21 mouse cellular contexts compared by ENCODE assay signal in genomic region chr6:52567327-52568299, GRCm38 (mm10).
DNase-seq lines count a peak whose midpoint lies in the region; ATAC-seq and TF ChIP-seq lines count a peak whose summit lies in the region.
"Had no signal": no experiment of that assay in that cellular context is flagged by ENCODE, and none has a peak within 500 bp of the region (broad histone marks: within the 10 kb centered on the region; RNA-seq: fewer than 3 reads in every experiment).

No protein-coding gene starts in this region.

- peak overlapping the region; percentile 27 for H3K27ac ChIP-seq in forebrain, embryonic 13.5 days
- H3K27ac ChIP-seq in forebrain, embryonic 10.5 days, result no peak overlapping the region
- H3K27ac ChIP-seq in neural tube, embryonic 11.5 days (ENCODE audit: low read depth, low read length), result no peak overlapping the region
- peak overlapping the region; percentile 35; the same call in 1 of the 2 replicates for H3K27ac ChIP-seq in hindbrain, embryonic 12.5 days
- no peak overlapping the region for H3K27ac ChIP-seq in stomach, postnatal 0 days (replicated peaks)
- H3K27ac ChIP-seq: heart, embryonic 15.5 days; hindbrain, embryonic 15.5 days; kidney, postnatal 0 days; layer of hippocampus, adult 2 months; limb, embryonic 10.5 days had no signal

- H3K4me3 ChIP-seq in forebrain, embryonic 13.5 days, result no peak overlapping the region
- H3K4me3 ChIP-seq in forebrain, embryonic 10.5 days, result no peak overlapping the region
- no peak overlapping the region for H3K4me3 ChIP-seq in neural tube, embryonic 11.5 days (ENCODE audit: low read depth, low read length)
- H3K4me3 ChIP-seq in hindbrain, embryonic 12.5 days, result no peak overlapping the region
- no peak overlapping the region for H3K4me3 ChIP-seq in stomach, postnatal 0 days (ENCODE audit: low read depth, low read length)
- H3K4me3 ChIP-seq: heart, embryonic 15.5 days; hindbrain, embryonic 15.5 days; layer of hippocampus, adult 2 months; limb, embryonic 10.5 days; megakaryocyte, embryonic 14.5 days had no signal

- H3K9ac ChIP-seq in forebrain, embryonic 13.5 days, result no peak overlapping the region
- H3K9ac ChIP-seq in neural tube, embryonic 11.5 days (ENCODE audit: low read length), result no peak overlapping the region
- H3K9ac ChIP-seq in hindbrain, embryonic 12.5 days, result no peak overlapping the region
- H3K9ac ChIP-seq in stomach, postnatal 0 days (ENCODE audit: low read length), result no peak overlapping the region
- H3K9ac ChIP-seq: heart, embryonic 15.5 days; hindbrain, embryonic 15.5 days had no signal

- H3K4me2 ChIP-seq in forebrain, embryonic 13.5 days, result peak overlapping the region; percentile 8
- no peak overlapping the region; the same call in 1 of the 2 replicates for H3K4me2 ChIP-seq in neural tube, embryonic 11.5 days (ENCODE audit: low read depth)
- no peak overlapping the region for H3K4me2 ChIP-seq in hindbrain, embryonic 12.5 days (replicated peaks)
- H3K4me2 ChIP-seq in stomach, postnatal 0 days (replicated peaks; ENCODE audit: low read depth), result no peak overlapping the region
- H3K4me2 ChIP-seq: heart, embryonic 15.5 days; hindbrain, embryonic 15.5 days; liver, embryonic 11.5 days had no signal

- TF ChIP-seq CTCF in stomach, postnatal 0 days (IDR thresholded peaks at IDR 0.05; ENCODE audit: low read depth), result no peak

- ATAC-seq in forebrain, embryonic 13.5 days, result peak; percentile 73; the same call in 1 of the 2 replicates
- no peak for ATAC-seq in neural tube, embryonic 11.5 days (ENCODE audit: insufficient read depth, low FRiP score, low TSS enrichment)
- ATAC-seq in hindbrain, embryonic 12.5 days (ENCODE audit: low FRiP score), result peak; percentile 54; the same call in 1 of the 2 replicates
- no peak for ATAC-seq in stomach, postnatal 0 days (ENCODE audit: low FRiP score, low TSS enrichment)
- ATAC-seq: lung, postnatal 0 days had no signal

- H3K27me3 ChIP-seq in forebrain, embryonic 13.5 days, result peaks cover 9% of the 10 kb centered on the region; the same call in 1 of the 2 replicates
- H3K27me3 ChIP-seq in forebrain, embryonic 10.5 days (ENCODE audit: poor library complexity, severe bottlenecking), result peaks cover 3% of the 10 kb centered on the region; the same call in 1 of the 2 replicates
- H3K27me3 ChIP-seq in neural tube, embryonic 11.5 days (ENCODE audit: control insufficient read depth, insufficient read depth, low read length), result no peaks in the 10 kb centered on the region
- peaks cover 35% of the 10 kb centered on the region for H3K27me3 ChIP-seq in hindbrain, embryonic 12.5 days
- H3K27me3 ChIP-seq in stomach, postnatal 0 days (ENCODE audit: control insufficient read depth, insufficient read depth, low read length), result no peaks in the 10 kb centered on the region
- H3K27me3 ChIP-seq: heart, embryonic 15.5 days; megakaryocyte, embryonic 14.5 days had no signal

- peaks cover 29% of the 10 kb centered on the region for H3K4me1 ChIP-seq in forebrain, embryonic 13.5 days
- peaks cover 18% of the 10 kb centered on the region for H3K4me1 ChIP-seq in forebrain, embryonic 10.5 days
- peaks cover 5% of the 10 kb centered on the region; the same call in 1 of the 2 replicates for H3K4me1 ChIP-seq in neural tube, embryonic 11.5 days (ENCODE audit: control insufficient read depth, insufficient read depth, low read length)
- peaks cover 22% of the 10 kb centered on the region for H3K4me1 ChIP-seq in hindbrain, embryonic 12.5 days
- H3K4me1 ChIP-seq in stomach, postnatal 0 days (replicated peaks; ENCODE audit: control insufficient read depth, insufficient read depth), result no peaks in the 10 kb centered on the region
- H3K4me1 ChIP-seq: heart, embryonic 15.5 days had no signal

- no peaks in the 10 kb centered on the region for H3K36me3 ChIP-seq in forebrain, embryonic 13.5 days (ENCODE audit: poor library complexity, severe bottlenecking)
- H3K36me3 ChIP-seq in forebrain, embryonic 10.5 days (replicated peaks), result no peaks in the 10 kb centered on the region
- no peaks in the 10 kb centered on the region for H3K36me3 ChIP-seq in neural tube, embryonic 11.5 days (ENCODE audit: control insufficient read depth, insufficient read depth, low read length)
- no peaks in the 10 kb centered on the region for H3K36me3 ChIP-seq in hindbrain, embryonic 12.5 days
- no peaks in the 10 kb centered on the region for H3K36me3 ChIP-seq in stomach, postnatal 0 days (ENCODE audit: control insufficient read depth, insufficient read depth, low read length)
- H3K36me3 ChIP-seq: hindbrain, embryonic 15.5 days had no signal

- 28% methylated on average over 20 of the region's 20 CpGs for WGBS in forebrain, embryonic 13.5 days
- WGBS in forebrain, embryonic 10.5 days, result 71% methylated on average over 20 of the region's 20 CpGs
- 27% methylated on average over 20 of the region's 20 CpGs for WGBS in neural tube, embryonic 11.5 days
- WGBS in hindbrain, embryonic 12.5 days, result 47% methylated on average over 20 of the region's 20 CpGs
- WGBS in stomach, postnatal 0 days, result 56% methylated on average over 20 of the region's 20 CpGs

- H3K9me3 ChIP-seq in forebrain, embryonic 13.5 days (replicated peaks), result no peaks in the 10 kb centered on the region; the same call in 1 of the 2 replicates
- H3K9me3 ChIP-seq in forebrain, embryonic 10.5 days, result no peaks in the 10 kb centered on the region
- no peaks in the 10 kb centered on the region for H3K9me3 ChIP-seq in neural tube, embryonic 11.5 days (ENCODE audit: control insufficient read depth, low read length)
- no peaks in the 10 kb centered on the region for H3K9me3 ChIP-seq in hindbrain, embryonic 12.5 days (replicated peaks)
- no peaks in the 10 kb centered on the region for H3K9me3 ChIP-seq in stomach, postnatal 0 days (ENCODE audit: control insufficient read depth, low read length)
- H3K9me3 ChIP-seq: heart, embryonic 15.5 days; hindbrain, embryonic 15.5 days; limb, embryonic 10.5 days; megakaryocyte, embryonic 14.5 days had no signal

- DNase-seq in forebrain, embryonic 10.5 days (ENCODE audit: extremely low spot score, low spot score), result no peak
- peak; percentile 43 for DNase-seq in neural tube, embryonic 11.5 days (ENCODE audit: low spot score)
- DNase-seq in neural tube, embryonic 10.5 days (ENCODE audit: extremely low spot score, low spot score), result no peak
- no peak for DNase-seq in gastrocnemius, postnatal 36 days
- no peak for DNase-seq in stomach, postnatal 0 days (ENCODE audit: low spot score)
- DNase-seq: adrenal gland, adult 8-10 months; cerebellum, adult 2 months; heart, adult 18-20 months; kidney, adult 11 months; right cerebral cortex, postnatal 4 days; thymus, postnatal 4 days had no signal

- no peak for TF ChIP-seq EP300 in stomach, postnatal 0 days (optimal IDR thresholded peaks at IDR 0.05)

- intact Hi-C loops in gastrocnemius, postnatal 36 days (cut with DNase I), result no loop called here

Comparison
In these comparisons a context has a peak if more than half of its experiments do, and no peak if none do; other contexts are left out.
1. H3K27ac ChIP-seq: peak in forebrain, embryonic 13.5 days (single experiment) and hindbrain, embryonic 12.5 days (single experiment); none in forebrain, embryonic 10.5 days (single experiment), neural tube, embryonic 11.5 days (single experiment) and stomach, postnatal 0 days (single experiment).
2. ATAC-seq: peak in forebrain, embryonic 13.5 days (single experiment) and hindbrain, embryonic 12.5 days (single experiment); none in neural tube, embryonic 11.5 days (single experiment) and stomach, postnatal 0 days (single experiment).